Mouse (Mus musculus) stomach, embryonic 14.5 days (tissue): ENCODE data around the gene Gm3435. TPM values are rescaled to one million over a fixed set of nuclear protein-coding genes. Genes with fewer than 3 reads are reported as not detected.
A peak's percentile ranks its signal among the peaks of the same experiment; 100 is the strongest.
"Not testable (repeated sequence)": the region's sequence is repeated elsewhere in the genome, so short reads cannot be mapped to it uniquely, and the experiment has no call there.

Source experiments
- ATAC-seq: fragments of 200-750 bp; cut with Nextera tagmentation; 2 replicates; pipeline ENCODE4 v1.8.0; 2017; ENCODE audit warnings: low read depth, moderate TSS enrichment; ENCODE audit not compliant: insufficient number of reproducible peaks, insufficient read depth, low FRiP score
- H3K27ac ChIP-seq: fragments of 300-500 bp; sonication (generic); 2 replicates; pipeline ENCODE4 v1.5.1; 2014; ENCODE audit warnings: mild to moderate bottlenecking, low read length, moderate library complexity, mixed read lengths
- H3K27me3 ChIP-seq: fragments of 300-500 bp; sonication (generic); 2 replicates; pipeline ENCODE4 v1.6.1; 2014; ENCODE audit warnings: low read length, control low read depth, mixed read lengths; ENCODE audit not compliant: control insufficient read depth, insufficient read depth
- H3K36me3 ChIP-seq: fragments of 300-500 bp; sonication (generic); 2 replicates; pipeline ENCODE4 v1.6.1; 2014; ENCODE audit warnings: mild to moderate bottlenecking, control low read depth, low read length, moderate library complexity, mixed read lengths; ENCODE audit not compliant: control insufficient read depth, insufficient read depth
- H3K4me1 ChIP-seq: fragments of 300-500 bp; sonication (generic); 2 replicates; pipeline ENCODE4 v1.6.1; 2014; ENCODE audit warnings: low read length, control low read depth, mixed read lengths; ENCODE audit not compliant: control insufficient read depth, insufficient read depth
- H3K4me2 ChIP-seq: fragments of 300-500 bp; sonication (generic); replicated peaks from 2 replicates; pipeline ENCODE4 v1.6.1; 2014; ENCODE audit warnings: low read depth, low read length, control low read depth
- H3K4me3 ChIP-seq: fragments of 300-500 bp; sonication (generic); 2 replicates; pipeline ENCODE4 v1.5.1; 2014; ENCODE audit warnings: low read depth, low read length, control low read depth
- H3K9ac ChIP-seq: fragments of 300-500 bp; sonication (generic); replicated peaks from 2 replicates; pipeline ENCODE4 v1.6.1; 2014; ENCODE audit warnings: low read depth, mild to moderate bottlenecking, control low read depth, low read length, moderate library complexity, mixed read lengths
- H3K9me3 ChIP-seq: fragments of 300-500 bp; sonication (generic); 2 replicates; pipeline ENCODE4 v1.6.1; 2016; ENCODE audit warnings: low read depth, low read length, control low read depth; ENCODE audit not compliant: control insufficient read depth
- WGBS: fragments of 180-500 bp; shearing (Covaris S2); extraction: QIAGEN DNeasy Blood & Tissue Kit; methylation state at CpG from one replicate; pipeline ENCODE4 v1.1.7; 2014; 5-methylcytosine and 5-hydroxymethylcytosine counted together
- polyA plus RNA-seq: library from polyadenylated mRNA; unstranded; fragments of >200 nt; fragmentation: Nextera tagmentation; extraction: Ambion mirVana; gene quantifications from 2 replicates; pipeline ENCODE4 v1.2.1, GENCODE M21; 2014

Gene Gm3435
- polyA plus RNA-seq, 1 experiment from 2014 or later, result 4.2 TPM

DNA sequence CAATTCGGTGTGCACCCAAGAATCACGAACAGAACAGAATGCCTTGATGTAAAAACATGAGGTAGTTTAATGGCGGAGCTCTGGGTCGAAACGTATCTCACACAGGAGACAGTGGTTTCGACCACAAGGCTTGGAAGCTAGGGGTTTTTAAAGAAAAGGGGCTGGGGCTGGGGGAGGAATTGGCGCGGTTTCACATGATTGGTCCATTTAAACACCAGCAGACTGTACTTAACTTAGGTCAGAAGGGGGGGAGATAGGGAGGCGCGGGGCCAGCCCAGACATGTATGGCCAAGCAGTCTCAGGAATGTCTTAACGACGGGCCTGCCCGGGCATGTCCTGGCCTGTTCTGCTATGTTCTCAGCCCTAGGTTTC is 43.8 kb downstream of the Gm3435 start:
- H3K9me3 ChIP-seq, H3K4me1 ChIP-seq, H3K27me3 ChIP-seq, H3K4me2 ChIP-seq, ATAC-seq, H3K36me3 ChIP-seq, H3K9ac ChIP-seq, H3K4me3 ChIP-seq, H3K27ac ChIP-seq: not testable (repeated sequence)
- 90% methylated on average over 11 of the region's 13 CpGs for WGBS

DNA sequence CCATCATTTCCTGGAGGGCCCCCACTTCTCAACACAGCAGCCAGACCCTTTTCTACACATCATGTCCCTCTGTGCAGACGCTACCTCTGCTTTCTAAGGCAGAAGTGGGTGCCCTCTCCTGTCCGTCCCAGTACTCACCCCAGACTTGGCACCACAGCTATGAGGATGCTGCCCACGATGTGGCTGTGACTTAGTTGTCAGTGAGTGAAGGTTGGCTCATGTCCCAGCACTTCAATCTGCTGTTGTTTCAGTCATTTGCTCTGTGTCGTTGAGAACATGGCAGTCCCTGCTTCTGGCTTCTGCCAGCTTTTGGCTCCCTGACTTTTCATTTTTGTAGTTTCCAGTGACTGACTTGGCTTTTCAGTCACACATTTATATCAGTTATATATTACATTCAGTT is 45.9 kb downstream of the Gm3435 start:
- WGBS, result 94% methylated on average over 4 of the region's 4 CpGs
- Histone ChIP-seq H3K36me3 (no peaks in the 10 kb centered on the region; the same call in 1 of the 2 replicates), H3K27ac (no peak overlapping the region), H3K9me3 (no peaks in the 10 kb centered on the region), H3K27me3 (no peaks in the 10 kb centered on the region), H3K9ac (no peak overlapping the region), H3K4me3 (no peak overlapping the region), H3K4me2 (no peak overlapping the region), H3K4me1 (no peaks in the 10 kb centered on the region)
- no peak for ATAC-seq

DNA sequence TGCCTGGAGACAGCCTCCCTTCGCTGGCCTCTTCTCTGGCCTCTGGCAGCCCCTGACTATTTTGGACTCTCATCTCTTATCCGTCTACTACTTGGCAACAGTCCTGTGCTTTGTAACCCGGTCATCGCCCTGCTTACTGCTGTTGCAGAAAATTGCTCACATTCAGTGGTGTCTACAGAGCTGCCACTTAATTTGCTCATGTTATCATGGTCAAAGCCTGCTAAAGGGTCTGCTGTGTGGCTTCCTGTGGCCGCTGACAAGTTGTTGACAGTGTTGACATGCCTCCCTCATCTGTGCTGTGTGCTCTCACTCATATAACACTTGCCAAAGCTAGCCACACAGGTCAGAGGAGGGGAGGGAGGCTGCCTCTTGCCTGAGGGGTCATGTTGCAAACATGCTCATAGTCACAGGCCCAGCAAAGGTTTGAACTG is 48.2 kb downstream of the Gm3435 start:
- Histone ChIP-seq H3K4me2 (no peak overlapping the region), H3K27ac (no peak overlapping the region), H3K36me3 (no peaks in the 10 kb centered on the region; the same call in 1 of the 2 replicates), H3K27me3 (no peaks in the 10 kb centered on the region), H3K4me3 (no peak overlapping the region), H3K9ac (no peak overlapping the region), H3K4me1 (no peaks in the 10 kb centered on the region), H3K9me3 (no peaks in the 10 kb centered on the region)
- WGBS, result 84% methylated on average over 5 of the region's 5 CpGs
- no peak for ATAC-seq

DNA sequence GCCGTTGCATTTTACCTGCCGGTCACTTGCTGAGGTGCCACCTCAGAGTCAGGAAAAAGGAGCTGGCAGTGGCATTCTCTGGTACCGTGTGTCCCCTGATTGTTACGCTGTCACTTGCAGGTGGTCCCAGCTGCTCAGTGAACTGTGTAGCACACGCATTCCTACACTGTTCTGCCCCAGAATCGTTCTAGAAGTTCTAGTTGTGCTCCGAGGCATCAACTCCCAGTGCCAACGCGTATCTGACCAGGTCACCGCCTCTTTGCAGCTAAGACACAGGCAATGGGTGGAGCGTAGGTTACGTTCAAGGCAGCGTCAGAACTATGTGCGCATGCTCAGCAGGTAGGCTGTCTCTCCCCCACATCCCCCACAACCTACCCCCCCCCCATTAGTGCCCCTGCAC is 49.7 kb downstream of the Gm3435 start:
- ATAC-seq, result no peak
- H3K27ac ChIP-seq, result no peak overlapping the region
- H3K9me3 ChIP-seq, result no peaks in the 10 kb centered on the region
- 92% methylated on average over 14 of the region's 14 CpGs for WGBS
- H3K4me3 ChIP-seq, result no peak overlapping the region
- no peak overlapping the region for H3K4me2 ChIP-seq
- H3K4me1 ChIP-seq, result no peaks in the 10 kb centered on the region
- H3K36me3 ChIP-seq, result peaks cover 4% of the 10 kb centered on the region; the same call in 1 of the 2 replicates
- no peak overlapping the region for H3K9ac ChIP-seq
- no peaks in the 10 kb centered on the region for H3K27me3 ChIP-seq

DNA sequence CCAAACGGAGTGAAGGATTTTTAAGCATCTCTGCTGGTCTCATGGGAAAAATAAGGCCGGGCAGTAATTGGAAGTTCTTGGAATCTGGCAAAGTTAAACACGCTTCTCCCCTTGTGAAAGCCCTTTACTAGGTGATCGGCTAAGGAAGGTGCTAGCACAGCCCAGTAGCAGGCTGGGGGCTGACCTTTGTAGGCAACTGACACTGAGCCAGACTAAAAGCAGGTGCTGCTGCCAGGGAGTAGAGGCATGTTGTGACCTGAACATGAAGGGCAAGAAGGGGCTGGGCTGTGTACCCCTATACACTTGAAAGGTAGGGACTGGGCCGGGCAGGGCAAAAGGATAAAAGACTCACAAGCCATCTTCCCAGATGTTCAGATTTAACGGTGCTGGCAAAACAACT is 50.4 kb downstream of the Gm3435 start:
- H3K4me2 ChIP-seq, result no peak overlapping the region
- H3K4me3 ChIP-seq, result no peak overlapping the region
- H3K9me3 ChIP-seq, result no peaks in the 10 kb centered on the region
- no peak overlapping the region for H3K9ac ChIP-seq
- no peaks in the 10 kb centered on the region for H3K27me3 ChIP-seq
- H3K4me1 ChIP-seq, result no peaks in the 10 kb centered on the region
- H3K36me3 ChIP-seq, result peaks cover 4% of the 10 kb centered on the region; the same call in 1 of the 2 replicates
- H3K27ac ChIP-seq, result no peak overlapping the region
- 85% methylated on average over 6 of the region's 6 CpGs for WGBS
- no peak for ATAC-seq

DNA sequence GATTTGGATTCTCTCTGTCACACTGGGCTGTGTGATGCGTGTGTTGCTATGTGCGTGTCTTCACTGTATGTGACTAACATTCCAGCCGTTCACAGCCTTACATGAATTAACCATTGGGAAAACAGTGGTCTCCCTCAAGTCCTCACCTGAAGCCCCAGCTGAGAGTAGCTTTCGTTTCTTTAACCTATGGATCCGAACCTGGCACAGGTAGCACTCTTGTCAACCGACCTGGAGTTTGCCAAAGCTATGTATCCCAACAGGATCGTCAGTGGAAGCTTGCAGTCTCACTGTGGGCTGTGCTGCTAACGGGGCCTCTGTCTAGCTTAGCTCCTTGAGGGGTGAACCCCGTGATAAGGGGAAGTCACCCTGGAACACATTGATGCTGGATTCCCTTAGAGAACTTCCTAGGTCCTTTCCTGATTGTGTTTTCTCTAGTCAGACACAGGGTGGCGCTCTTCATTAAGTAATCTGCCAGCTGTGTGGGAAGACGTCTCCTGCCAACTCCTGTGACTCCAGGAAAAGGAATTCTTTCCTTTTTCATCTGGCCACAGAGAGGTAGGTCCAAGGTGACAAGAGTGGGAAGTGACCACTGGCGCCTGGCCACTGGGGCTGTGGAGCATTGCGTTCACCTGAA is 55.5 kb downstream of the Gm3435 start:
- H3K4me3 ChIP-seq, result no peak overlapping the region

DNA sequence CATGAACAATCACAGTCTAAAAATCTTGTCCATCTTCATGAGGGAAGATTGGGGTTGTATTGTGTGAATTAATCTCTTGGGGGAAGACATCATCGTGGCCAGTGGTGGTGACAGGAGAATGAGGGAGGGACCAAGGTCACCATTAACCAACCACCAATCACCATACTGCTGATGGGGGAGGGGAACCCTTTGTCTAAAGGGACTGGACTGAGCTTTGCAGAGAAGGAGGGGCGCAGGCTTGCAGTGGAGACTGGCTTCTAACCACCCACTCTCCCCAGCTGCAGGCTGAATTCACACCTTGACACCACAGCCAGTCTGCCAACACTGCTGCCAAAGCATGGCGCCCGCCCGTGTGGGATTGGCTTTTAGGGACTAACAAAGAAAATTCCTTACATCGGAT is 56.1 kb downstream of the Gm3435 start:
- no peak overlapping the region for H3K9ac ChIP-seq
- H3K36me3 ChIP-seq, result peaks cover 4% of the 10 kb centered on the region; the same call in 1 of the 2 replicates
- no peak overlapping the region for H3K27ac ChIP-seq
- H3K4me1 ChIP-seq, result peaks cover 6% of the 10 kb centered on the region; the same call in 1 of the 2 replicates
- ATAC-seq, result peak; percentile 60; the same call in 1 of the 2 replicates
- WGBS, result 46% methylated on average over 6 of the region's 6 CpGs
- H3K9me3 ChIP-seq, result no peaks in the 10 kb centered on the region
- no peak overlapping the region for H3K4me3 ChIP-seq
- H3K4me2 ChIP-seq, result peak overlapping the region; percentile 27; the same call in 1 of the 2 replicates
- H3K27me3 ChIP-seq, result no peaks in the 10 kb centered on the region

More for the DNA sequence above, 55.5 kb downstream of the Gm3435 start:
- Histone ChIP-seq H3K9ac (no peak overlapping the region), H3K36me3 (peaks cover 4% of the 10 kb centered on the region; the same call in 1 of the 2 replicates), H3K27me3 (no peaks in the 10 kb centered on the region), H3K4me2 (peak overlapping the region; percentile 27; the same call in 1 of the 2 replicates), H3K27ac (no peak overlapping the region), H3K9me3 (no peaks in the 10 kb centered on the region), H3K4me1 (peaks cover 6% of the 10 kb centered on the region; the same call in 1 of the 2 replicates)
- peak; percentile 36; the same call in 1 of the 2 replicates for ATAC-seq
- 40% methylated on average over 13 of the region's 13 CpGs for WGBS

DNA sequence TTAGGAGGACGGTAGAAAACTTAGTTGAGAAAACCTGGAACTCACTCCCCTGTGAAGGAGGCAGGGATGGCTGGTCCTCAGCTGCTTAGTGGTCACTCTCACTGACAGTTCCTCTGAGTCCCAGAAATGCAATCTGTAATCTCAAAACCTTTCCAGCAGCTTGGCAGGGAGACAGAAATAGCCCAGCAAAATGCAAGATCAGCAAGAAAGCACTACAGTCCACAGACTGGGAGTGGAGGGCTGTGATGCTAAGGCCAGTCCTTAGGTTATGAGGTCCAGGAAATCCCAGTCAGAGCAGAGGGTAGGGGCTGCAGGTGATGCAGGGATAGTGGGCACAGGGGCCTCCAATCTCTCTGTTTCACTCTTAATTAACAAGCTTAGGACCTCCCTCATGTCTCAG is 56.9 kb downstream of the Gm3435 start:
- Histone ChIP-seq H3K4me1 (peaks cover 6% of the 10 kb centered on the region; the same call in 1 of the 2 replicates), H3K36me3 (peaks cover 4% of the 10 kb centered on the region; the same call in 1 of the 2 replicates), H3K9me3 (no peaks in the 10 kb centered on the region), H3K27ac (no peak overlapping the region), H3K4me2 (no peak overlapping the region), H3K27me3 (no peaks in the 10 kb centered on the region), H3K4me3 (no peak overlapping the region), H3K9ac (no peak overlapping the region)
- WGBS, result 68% methylated on average over 1 of the region's 1 CpGs
- ATAC-seq, result no peak
